Mouse (Mus musculus): ENCODE measurements around the gene Adk. TPM values are rescaled to one million over a fixed set of nuclear protein-coding genes. Genes with fewer than 3 reads are reported as not detected.

The Adk gene
- polyA plus RNA-seq, 1 experiment from 2014 or later: 197 TPM

DNA sequence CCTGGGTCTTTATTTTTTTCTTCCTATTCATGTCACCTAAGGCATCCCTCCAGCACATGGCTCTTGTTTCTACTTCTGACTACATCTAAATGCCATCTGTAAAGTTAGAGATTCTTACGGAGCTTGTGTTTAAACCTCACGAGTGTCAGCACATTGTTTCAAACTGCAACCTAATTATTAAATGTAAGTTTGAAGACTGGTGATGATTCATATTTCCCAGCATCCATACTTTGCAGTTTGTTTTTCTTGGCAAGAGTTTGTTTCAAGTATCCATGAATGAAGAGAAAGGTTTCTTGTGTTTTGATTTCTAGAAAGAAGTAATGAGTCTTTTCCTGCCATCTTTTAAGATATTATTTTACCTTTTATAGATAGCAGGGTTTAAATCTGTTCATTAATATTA lies 299.3 kb downstream of the Adk start:
- WGBS (ENCODE audit: insufficient replicate concordance): 86% methylated on average over 2 of the region's 2 CpGs
- H3K4me1 ChIP-seq (replicated peaks): no peaks in the 10 kb centered on the region
- no peak for ATAC-seq (ENCODE audit: insufficient read depth)
- H3K4me2 ChIP-seq: no peak overlapping the region
- H3K9me3 ChIP-seq (replicated peaks): no peaks in the 10 kb centered on the region
- H3K4me3 ChIP-seq (replicated peaks): no peak overlapping the region
- no peak overlapping the region for H3K9ac ChIP-seq
- H3K27ac ChIP-seq (replicated peaks): no peak overlapping the region
- H3K36me3 ChIP-seq (replicated peaks): no peaks in the 10 kb centered on the region
- H3K27me3 ChIP-seq: no peaks in the 10 kb centered on the region

DNA sequence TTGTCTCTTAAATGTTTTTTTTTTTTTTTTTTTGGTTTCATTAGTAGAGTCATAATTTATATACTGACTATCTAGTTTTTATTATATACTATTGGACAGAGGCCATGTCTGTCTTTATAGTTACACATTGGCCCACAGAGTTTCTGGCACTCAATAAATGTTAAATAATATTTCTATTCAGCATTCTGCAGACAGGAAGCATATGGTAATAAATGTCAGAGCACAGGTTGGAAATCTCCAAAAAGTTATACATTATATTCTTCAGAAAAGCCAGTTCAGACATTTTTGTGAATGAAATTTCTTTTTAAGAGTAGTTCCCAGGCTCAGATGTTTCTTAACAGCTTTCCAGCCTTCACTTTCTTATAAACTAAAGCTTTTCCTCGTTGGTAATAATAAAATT lies 303.9 kb downstream of the Adk start:
- no peak overlapping the region for H3K9ac ChIP-seq
- H3K27ac ChIP-seq (replicated peaks): no peak overlapping the region
- H3K4me1 ChIP-seq (replicated peaks): no peaks in the 10 kb centered on the region
- no peaks in the 10 kb centered on the region for H3K9me3 ChIP-seq (replicated peaks)
- no peak overlapping the region for H3K4me3 ChIP-seq (replicated peaks)
- ATAC-seq (ENCODE audit: insufficient read depth): no peak
- no peak overlapping the region for H3K4me2 ChIP-seq
- H3K36me3 ChIP-seq (replicated peaks): peaks cover 5% of the 10 kb centered on the region
- WGBS (ENCODE audit: insufficient replicate concordance): 66% methylated on average over 1 of the region's 1 CpGs
- H3K27me3 ChIP-seq: no peaks in the 10 kb centered on the region

DNA sequence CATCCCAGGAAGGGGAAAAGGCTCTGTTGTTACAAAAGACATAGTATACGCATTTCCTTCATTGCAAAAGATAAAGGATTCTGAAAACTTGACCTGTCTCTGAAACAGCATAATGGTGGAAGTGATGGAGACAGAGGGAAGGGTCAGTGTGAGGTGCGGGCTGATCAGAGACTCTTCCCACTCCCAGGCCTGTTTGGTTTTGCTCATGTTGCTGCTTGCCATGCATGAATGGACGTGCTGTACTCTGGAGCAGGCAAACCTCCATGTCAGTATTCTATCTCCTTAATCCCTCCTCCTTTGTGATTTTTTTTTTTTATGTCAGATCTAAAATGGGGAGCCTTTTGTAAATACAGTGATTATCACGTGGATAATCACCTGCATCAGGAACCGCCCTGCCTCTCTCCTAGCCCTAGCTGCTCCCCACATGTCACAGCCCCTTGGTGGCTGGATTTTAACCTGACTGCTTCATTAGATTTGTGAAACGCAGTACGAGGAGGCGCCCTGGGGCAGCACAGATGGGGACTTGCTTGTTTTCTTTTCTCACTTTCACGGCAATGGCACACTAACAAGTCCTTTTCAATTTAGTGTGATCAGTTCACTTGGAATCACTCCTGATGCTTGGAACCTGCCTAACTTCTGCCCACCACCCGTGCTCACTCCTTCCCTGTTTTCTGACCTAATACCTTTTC lies 307.0 kb downstream of the Adk start:
- Histone ChIP-seq H3K4me3 (replicated peaks) (no peak overlapping the region), H3K27me3 (no peaks in the 10 kb centered on the region), H3K9me3 (replicated peaks) (no peaks in the 10 kb centered on the region), H3K4me2 (no peak overlapping the region), H3K27ac (replicated peaks) (no peak overlapping the region), H3K36me3 (replicated peaks) (peaks cover 5% of the 10 kb centered on the region), H3K9ac (no peak overlapping the region), H3K4me1 (replicated peaks) (no peaks in the 10 kb centered on the region)
- ATAC-seq (ENCODE audit: insufficient read depth): no peak
- 77% methylated on average over 10 of the region's 10 CpGs for WGBS (ENCODE audit: insufficient replicate concordance)

DNA sequence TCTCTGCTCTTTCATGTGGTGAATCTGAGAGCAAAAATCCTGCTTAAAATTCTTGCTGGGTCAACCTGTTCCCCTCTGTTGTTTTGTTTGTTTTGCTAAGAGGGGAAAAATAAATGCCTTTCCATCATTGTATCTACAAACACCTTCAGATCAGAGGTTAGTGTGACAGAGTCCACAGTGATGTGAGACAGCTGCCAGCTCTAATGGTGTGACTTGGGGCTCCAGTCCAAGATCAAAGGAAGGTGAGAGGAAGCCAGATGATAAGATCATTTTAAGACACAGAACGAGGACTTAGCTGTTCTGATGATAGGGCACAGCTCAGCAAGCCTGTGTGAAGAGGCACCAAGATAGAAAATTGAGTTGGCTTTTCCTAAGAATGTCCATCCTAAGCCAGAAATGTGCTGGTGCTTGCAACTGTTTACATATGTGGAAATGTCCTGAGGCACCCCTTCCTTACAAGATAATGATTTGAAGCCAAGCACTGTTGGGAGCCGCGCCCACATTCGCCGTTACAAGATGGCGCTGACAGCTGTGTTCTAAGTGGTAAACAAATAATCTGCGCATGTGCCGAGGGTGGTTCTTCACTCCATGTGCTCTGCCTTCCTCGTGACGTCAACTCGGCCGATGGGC lies 307.6 kb downstream of the Adk start:
- no peaks in the 10 kb centered on the region for H3K27me3 ChIP-seq
- peaks cover 5% of the 10 kb centered on the region for H3K36me3 ChIP-seq (replicated peaks)
- no peaks in the 10 kb centered on the region for H3K4me1 ChIP-seq (replicated peaks)
- no peak overlapping the region for H3K27ac ChIP-seq (replicated peaks)
- H3K4me2 ChIP-seq: no peak overlapping the region
- H3K9ac ChIP-seq: no peak overlapping the region
- H3K9me3 ChIP-seq (replicated peaks): no peaks in the 10 kb centered on the region
- H3K4me3 ChIP-seq (replicated peaks): no peak overlapping the region
- 82% methylated on average over 8 of the region's 12 CpGs for WGBS (ENCODE audit: insufficient replicate concordance)
- ATAC-seq (ENCODE audit: insufficient read depth): no peak

DNA sequence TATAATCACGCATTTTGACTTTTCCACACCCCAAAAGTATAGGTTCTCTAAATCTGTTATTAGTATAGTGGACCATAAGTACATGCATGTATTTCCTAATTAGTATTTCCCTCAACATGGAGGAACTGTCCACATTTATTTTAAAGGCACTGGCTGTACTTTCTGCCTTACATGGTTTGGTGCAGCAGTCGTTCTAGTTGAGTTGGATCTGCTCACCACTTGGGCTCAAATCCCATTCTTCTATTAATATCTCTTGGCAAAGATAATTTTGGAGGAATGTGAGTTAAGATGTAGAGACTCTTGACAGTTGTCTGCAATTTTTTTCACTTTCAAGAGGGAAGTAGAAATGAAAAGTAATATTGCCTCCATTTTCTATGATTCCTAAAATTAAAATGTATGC lies 314.7 kb downstream of the Adk start:
- no peaks in the 10 kb centered on the region for H3K9me3 ChIP-seq (replicated peaks)
- 0 out of 2 replicates have a peak, but pooled peaks cover 7% of the 10 kb centered on the region for H3K36me3 ChIP-seq (replicated peaks)
- no peak overlapping the region for H3K9ac ChIP-seq
- 69% methylated on average over 2 of the region's 2 CpGs for WGBS (ENCODE audit: insufficient replicate concordance)
- H3K4me1 ChIP-seq (replicated peaks): no peaks in the 10 kb centered on the region
- no peaks in the 10 kb centered on the region for H3K27me3 ChIP-seq
- no peak overlapping the region for H3K4me2 ChIP-seq
- no peak overlapping the region for H3K4me3 ChIP-seq (replicated peaks)
- ATAC-seq (ENCODE audit: insufficient read depth): no peak
- no peak overlapping the region for H3K27ac ChIP-seq (replicated peaks)

DNA sequence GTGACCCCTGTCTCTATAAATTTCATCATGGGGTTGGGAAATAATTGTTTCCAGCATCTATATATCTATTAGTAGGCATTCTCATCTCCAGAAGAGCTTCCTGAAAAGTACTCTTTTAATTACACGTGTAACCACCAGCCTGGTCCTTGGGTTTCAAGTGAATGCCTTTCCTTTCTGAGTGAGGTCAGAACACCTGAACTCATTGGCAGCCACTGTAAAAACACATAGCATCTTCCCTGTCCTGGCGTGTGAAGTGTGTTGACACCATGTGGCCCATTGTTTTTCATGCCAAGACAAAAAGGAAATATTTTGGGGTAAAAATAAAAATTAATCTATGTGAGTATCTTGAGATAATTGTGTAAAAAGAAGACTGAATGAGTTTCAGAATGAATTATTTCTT lies 316.2 kb downstream of the Adk start:
- no peaks in the 10 kb centered on the region for H3K27me3 ChIP-seq
- no peak for ATAC-seq (ENCODE audit: insufficient read depth)
- no peak overlapping the region for H3K4me2 ChIP-seq
- H3K9me3 ChIP-seq (replicated peaks): no peaks in the 10 kb centered on the region
- WGBS (ENCODE audit: insufficient replicate concordance): 61% methylated on average over 2 of the region's 2 CpGs
- H3K27ac ChIP-seq (replicated peaks): no peak overlapping the region
- 0 out of 2 replicates have a peak, but pooled peaks cover 7% of the 10 kb centered on the region for H3K36me3 ChIP-seq (replicated peaks)
- H3K9ac ChIP-seq: no peak overlapping the region
- no peak overlapping the region for H3K4me3 ChIP-seq (replicated peaks)
- no peaks in the 10 kb centered on the region for H3K4me1 ChIP-seq (replicated peaks)

DNA sequence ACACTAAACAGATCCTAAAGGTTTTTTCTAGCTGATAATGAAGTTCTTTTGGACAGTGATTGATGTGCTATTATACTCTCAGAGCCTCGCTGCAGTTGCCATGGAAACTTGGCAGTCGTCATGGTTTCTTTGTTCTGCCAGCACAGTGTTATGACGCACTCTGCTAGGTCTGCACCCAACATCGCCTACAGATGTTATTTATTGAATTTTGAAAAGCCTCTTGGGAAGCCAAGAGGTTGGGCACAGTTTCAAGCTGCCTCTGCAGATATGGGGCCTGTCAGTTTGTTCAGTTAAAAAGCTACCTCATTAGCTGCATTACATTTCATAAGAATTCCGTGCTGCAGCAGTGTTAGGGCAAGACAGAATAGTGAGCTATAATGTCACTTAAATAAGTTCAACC lies 316.8 kb downstream of the Adk start:
- Histone ChIP-seq H3K4me3 (replicated peaks) (no peak overlapping the region), H3K9me3 (replicated peaks) (no peaks in the 10 kb centered on the region), H3K4me1 (replicated peaks) (no peaks in the 10 kb centered on the region), H3K27ac (replicated peaks) (no peak overlapping the region), H3K36me3 (replicated peaks) (0 out of 2 replicates have a peak, but pooled peaks cover 7% of the 10 kb centered on the region), H3K27me3 (no peaks in the 10 kb centered on the region), H3K4me2 (no peak overlapping the region), H3K9ac (no peak overlapping the region)
- 65% methylated on average over 5 of the region's 5 CpGs for WGBS (ENCODE audit: insufficient replicate concordance)
- ATAC-seq (ENCODE audit: insufficient read depth): no peak

DNA sequence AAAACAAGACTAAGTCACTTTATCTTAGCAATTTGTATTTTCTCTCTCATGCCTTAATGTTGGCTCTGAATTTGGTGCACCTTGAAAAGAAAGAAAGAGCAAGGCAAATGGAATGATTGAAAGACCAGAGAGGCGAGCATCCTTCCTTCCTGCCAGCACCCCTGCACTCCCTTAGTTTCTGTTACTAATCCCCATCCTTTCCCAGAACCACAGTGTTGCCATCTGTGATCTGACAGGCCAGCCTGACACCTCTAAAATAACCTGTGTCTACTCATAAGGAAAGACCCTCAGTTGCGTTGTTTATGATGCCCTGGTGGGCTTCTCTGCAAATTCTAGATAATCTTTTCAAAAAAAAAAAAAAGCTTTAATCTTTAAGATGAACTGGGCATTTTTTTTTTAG lies 319.6 kb downstream of the Adk start:
- H3K4me1 ChIP-seq (replicated peaks): no peaks in the 10 kb centered on the region
- H3K27ac ChIP-seq (replicated peaks): no peak overlapping the region
- H3K4me3 ChIP-seq (replicated peaks): no peak overlapping the region
- H3K4me2 ChIP-seq: no peak overlapping the region
- no peak for ATAC-seq (ENCODE audit: insufficient read depth)
- WGBS (ENCODE audit: insufficient replicate concordance): 70% methylated on average over 2 of the region's 2 CpGs
- no peak overlapping the region for H3K9ac ChIP-seq
- no peaks in the 10 kb centered on the region for H3K9me3 ChIP-seq (replicated peaks)
- 0 out of 2 replicates have a peak, but pooled peaks cover 3% of the 10 kb centered on the region for H3K36me3 ChIP-seq (replicated peaks)
- H3K27me3 ChIP-seq: no peaks in the 10 kb centered on the region

DNA sequence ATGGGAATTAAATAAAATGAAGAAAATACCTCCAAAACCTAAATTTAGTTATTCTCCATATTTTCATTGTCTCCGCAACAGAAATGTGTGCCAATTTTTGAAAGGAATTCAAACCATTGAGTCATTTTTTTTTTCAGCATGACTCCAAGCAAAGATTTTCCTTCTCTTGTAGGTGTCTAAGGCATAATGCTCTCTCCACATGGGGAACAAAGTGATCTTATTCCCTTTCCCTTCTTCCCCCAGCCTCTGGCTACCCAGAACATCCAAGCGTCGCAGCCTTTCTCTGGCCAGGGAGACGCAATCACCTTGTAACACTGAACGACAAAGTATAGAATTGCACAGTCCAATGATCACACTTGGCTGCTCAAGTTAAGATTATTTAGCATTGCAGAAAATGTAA lies 320.3 kb downstream of the Adk start:
- Histone ChIP-seq H3K9me3 (replicated peaks) (no peaks in the 10 kb centered on the region), H3K27me3 (no peaks in the 10 kb centered on the region), H3K27ac (replicated peaks) (no peak overlapping the region), H3K4me2 (no peak overlapping the region), H3K4me3 (replicated peaks) (no peak overlapping the region), H3K36me3 (replicated peaks) (0 out of 2 replicates have a peak, but pooled peaks cover 5% of the 10 kb centered on the region), H3K4me1 (replicated peaks) (no peaks in the 10 kb centered on the region), H3K9ac (no peak overlapping the region)
- WGBS (ENCODE audit: insufficient replicate concordance): 89% methylated on average over 5 of the region's 5 CpGs
- ATAC-seq (ENCODE audit: insufficient read depth): no peak

DNA sequence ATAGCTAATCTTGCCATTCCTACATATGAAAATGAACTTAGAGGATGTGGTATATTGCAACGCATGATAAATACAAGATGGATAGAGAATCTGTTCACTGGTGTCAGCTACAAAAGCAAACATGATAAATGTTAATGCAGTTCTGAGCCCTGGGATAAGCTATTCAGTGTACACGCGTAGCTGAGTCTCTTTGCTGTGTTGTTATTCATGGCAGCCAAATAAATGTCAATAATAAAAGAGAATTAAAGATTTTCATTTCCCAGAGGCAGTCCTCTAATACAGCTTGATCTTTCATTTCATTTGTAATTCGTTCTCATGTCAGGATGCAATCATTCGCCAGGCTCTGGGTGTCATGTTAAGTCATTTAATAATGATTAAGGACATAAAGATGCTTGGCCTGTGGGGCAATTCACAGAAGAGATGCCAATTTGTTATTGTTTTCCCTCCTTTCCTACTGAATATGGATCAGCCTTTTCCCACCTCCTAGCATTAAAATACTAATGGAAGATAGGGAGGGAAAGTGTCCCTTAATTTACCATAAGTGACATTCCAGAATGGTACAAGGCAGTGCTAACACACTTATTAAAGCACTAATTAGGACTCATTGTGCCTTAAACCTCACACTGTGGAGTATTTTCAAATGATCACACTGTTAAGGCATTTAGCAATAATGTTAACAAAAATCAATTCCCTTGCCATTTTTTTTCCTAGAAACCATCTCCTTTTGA lies 331.5 kb downstream of the Adk start:
- peaks cover 18% of the 10 kb centered on the region for H3K36me3 ChIP-seq (replicated peaks)
- H3K9me3 ChIP-seq (replicated peaks): no peaks in the 10 kb centered on the region
- ATAC-seq (ENCODE audit: insufficient read depth): no peak
- no peak overlapping the region for H3K9ac ChIP-seq
- no peak overlapping the region for H3K4me3 ChIP-seq (replicated peaks)
- no peaks in the 10 kb centered on the region for H3K27me3 ChIP-seq
- H3K4me1 ChIP-seq (replicated peaks): no peaks in the 10 kb centered on the region
- no peak overlapping the region for H3K27ac ChIP-seq (replicated peaks)
- no peak overlapping the region for H3K4me2 ChIP-seq
- WGBS (ENCODE audit: insufficient replicate concordance): 84% methylated on average over 5 of the region's 5 CpGs

DNA sequence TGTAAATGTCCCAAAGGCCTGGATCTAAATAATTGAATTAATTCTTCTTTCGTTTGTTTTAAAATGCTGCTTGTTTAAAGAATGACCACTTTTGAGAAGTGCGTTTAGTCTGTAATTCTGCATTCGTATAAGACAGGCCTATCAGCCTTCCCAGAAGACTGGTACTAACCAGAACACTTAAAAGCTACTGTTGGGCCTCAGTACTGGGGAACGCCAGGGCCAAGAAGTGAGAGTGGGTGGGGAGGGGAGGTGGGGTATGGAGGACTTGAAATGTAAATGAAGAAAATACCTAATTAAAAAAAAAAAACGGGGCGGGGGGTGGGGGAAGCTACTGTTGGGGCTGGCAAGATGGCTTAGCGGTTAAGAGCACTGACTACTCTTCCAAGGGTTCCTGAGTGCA lies 347.1 kb downstream of the Adk start:
- 82% methylated on average over 7 of the region's 7 CpGs for WGBS (ENCODE audit: insufficient replicate concordance)
- no peaks in the 10 kb centered on the region for H3K9me3 ChIP-seq (replicated peaks)
- no peak for ATAC-seq (ENCODE audit: insufficient read depth)

More for the DNA sequence above, 347.1 kb downstream of the Adk start:
- Histone ChIP-seq H3K36me3 (replicated peaks) (peaks cover 8% of the 10 kb centered on the region), H3K4me1 (replicated peaks) (no peaks in the 10 kb centered on the region), H3K4me3 (replicated peaks) (no peak overlapping the region), H3K9ac (no peak overlapping the region), H3K27ac (replicated peaks) (no peak overlapping the region), H3K27me3 (no peaks in the 10 kb centered on the region), H3K4me2 (no peak overlapping the region)
